Mouse (Mus musculus) myocyte (in vitro differentiated cells): ENCODE results near the gene Zfyve1.

Experiments
- MYOD1 ChIP-seq, 3 experiments: IDR thresholded peaks; one replicate each; pipeline ENCODE4 v1.6.1; 2011; ENCODE audit warnings: control low read depth in 2 of 3, low read depth in 2 of 3, mild to moderate bottlenecking in 2 of 3, moderate library complexity in 1 of 3; ENCODE audit not compliant: insufficient read length in 2 of 3, control insufficient read depth in 1 of 3
- POLR2A ChIP-seq: IDR thresholded peaks from one replicate; pipeline ENCODE4 v1.6.1; 2011; ENCODE audit warnings: low read depth, mild to moderate bottlenecking, control low read depth, moderate library complexity; ENCODE audit not compliant: insufficient read length
- POLR2AphosphoS2 ChIP-seq: IDR thresholded peaks from one replicate; pipeline ENCODE4 v1.6.1; 2011; ENCODE audit warnings: low read depth, control low read depth; ENCODE audit not compliant: insufficient read length
- USF1 ChIP-seq: IDR thresholded peaks from one replicate; pipeline ENCODE4 v1.6.1; 2011; ENCODE audit warnings: low read depth, mild to moderate bottlenecking, control low read depth, moderate library complexity

- no peak for TF ChIP-seq POLR2A
- no peak for TF ChIP-seq POLR2AphosphoS2
- TF ChIP-seq MYOD1 (IDR thresholded peaks at IDR 0.05; ENCODE audit: control insufficient read depth in 1 of 3, insufficient read length in 2 of 3, low read depth in 2 of 3), result no peak
- no peak for TF ChIP-seq USF1
Measured at GRCm38 (mm10) chr12:83544791-83545190, 52.2 kb downstream of the Zfyve1 start.
